Mouse (Mus musculus): ENCODE results near the gene Rbm26. TPM values are rescaled to one million over a fixed set of nuclear protein-coding genes. Genes with fewer than 3 reads are reported as not detected.

Gene Rbm26
- polyA plus RNA-seq, 1 experiment = 27.3 TPM

- Histone ChIP-seq H3K4me1 (replicated peaks; ENCODE audit: control insufficient read depth, insufficient read depth, low read length) (no peaks in the 10 kb centered on the region), H3K27ac (ENCODE audit: control insufficient read depth, insufficient read depth, low read length) (no peak overlapping the region), H3K36me3 (ENCODE audit: control insufficient read depth, insufficient read depth, low read length) (no peaks in the 10 kb centered on the region), H3K27me3 (ENCODE audit: control insufficient read depth, insufficient read depth, low read length) (no peaks in the 10 kb centered on the region), H3K4me3 (ENCODE audit: control insufficient read depth, insufficient read depth, low read length) (no peak overlapping the region)
- no peak for DNase-seq
- TF ChIP-seq CTCF (IDR thresholded peaks at IDR 0.05; ENCODE audit: borderline replicate concordance, control insufficient read depth, extremely low read depth, insufficient read depth, low read length, poor library complexity) (no peak), POLR2A (IDR thresholded peaks at IDR 0.05; ENCODE audit: control insufficient read depth, extremely low read depth, insufficient read depth, low read length, poor library complexity) (no peak)
- 88% methylated on average over 5 of the region's 5 CpGs for WGBS
Observed at GRCm38 (mm10) chr14:105068060-105068459, 109.1 kb downstream of the Rbm26 start.

DNA sequence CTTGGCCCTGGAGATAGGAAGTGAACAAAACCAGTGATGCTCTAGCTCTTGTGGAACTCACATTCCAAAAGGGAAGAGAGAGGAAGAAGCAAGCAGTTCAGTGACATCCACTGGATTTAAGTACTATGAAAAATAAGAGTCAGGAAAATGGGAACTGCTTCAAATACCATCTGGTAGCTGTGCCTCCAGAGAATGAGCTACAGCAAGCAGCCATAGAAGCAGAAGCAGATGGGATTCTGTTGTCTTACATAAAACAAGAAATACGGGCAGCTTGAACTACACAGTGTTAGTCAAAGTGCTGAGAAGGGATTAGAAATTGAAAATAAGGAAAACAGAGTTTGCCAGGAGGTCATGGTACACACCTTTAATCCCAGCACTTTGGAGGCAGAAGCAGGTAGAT, 112.9 kb downstream of the Rbm26 start:
- H3K36me3 ChIP-seq (ENCODE audit: control insufficient read depth, insufficient read depth, low read length) = no peaks in the 10 kb centered on the region
- no peaks in the 10 kb centered on the region for H3K27me3 ChIP-seq (ENCODE audit: control insufficient read depth, insufficient read depth, low read length)
- 91% methylated on average over 1 of the region's 1 CpGs for WGBS
- no peak overlapping the region for H3K27ac ChIP-seq (ENCODE audit: control insufficient read depth, insufficient read depth, low read length)
- DNase-seq = no peak
- TF ChIP-seq POLR2A (IDR thresholded peaks at IDR 0.05; ENCODE audit: control insufficient read depth, extremely low read depth, insufficient read depth, low read length, poor library complexity) (no peak), CTCF (IDR thresholded peaks at IDR 0.05; ENCODE audit: borderline replicate concordance, control insufficient read depth, extremely low read depth, insufficient read depth, low read length, poor library complexity) (no peak)
- no peaks in the 10 kb centered on the region for H3K4me1 ChIP-seq (replicated peaks; ENCODE audit: control insufficient read depth, insufficient read depth, low read length)
- no peak overlapping the region for H3K4me3 ChIP-seq (ENCODE audit: control insufficient read depth, insufficient read depth, low read length)

GRCm38 (mm10) chr14:105061230-105061629, 115.9 kb downstream of the Rbm26 start:
- Histone ChIP-seq H3K4me3 (ENCODE audit: control insufficient read depth, insufficient read depth, low read length) (no peak overlapping the region), H3K4me1 (replicated peaks; ENCODE audit: control insufficient read depth, insufficient read depth, low read length) (no peaks in the 10 kb centered on the region), H3K27me3 (ENCODE audit: control insufficient read depth, insufficient read depth, low read length) (no peaks in the 10 kb centered on the region), H3K36me3 (ENCODE audit: control insufficient read depth, insufficient read depth, low read length) (no peaks in the 10 kb centered on the region), H3K27ac (ENCODE audit: control insufficient read depth, insufficient read depth, low read length) (no peak overlapping the region)
- DNase-seq = no peak
- TF ChIP-seq POLR2A (IDR thresholded peaks at IDR 0.05; ENCODE audit: control insufficient read depth, extremely low read depth, insufficient read depth, low read length, poor library complexity) (no peak), CTCF (IDR thresholded peaks at IDR 0.05; ENCODE audit: borderline replicate concordance, control insufficient read depth, extremely low read depth, insufficient read depth, low read length, poor library complexity) (no peak)
- WGBS = 81% methylated on average over 2 of the region's 2 CpGs

- no peak overlapping the region for H3K4me3 ChIP-seq (ENCODE audit: control insufficient read depth, insufficient read depth, low read length)
- TF ChIP-seq CTCF (IDR thresholded peaks at IDR 0.05; ENCODE audit: borderline replicate concordance, control insufficient read depth, extremely low read depth, insufficient read depth, low read length, poor library complexity) = no peak
- no peak for TF ChIP-seq POLR2A (IDR thresholded peaks at IDR 0.05; ENCODE audit: control insufficient read depth, extremely low read depth, insufficient read depth, low read length, poor library complexity)
- DNase-seq = no peak
- H3K27me3 ChIP-seq (ENCODE audit: control insufficient read depth, insufficient read depth, low read length) = no peaks in the 10 kb centered on the region
- no peak overlapping the region for H3K27ac ChIP-seq (ENCODE audit: control insufficient read depth, insufficient read depth, low read length)
- no peaks in the 10 kb centered on the region for H3K4me1 ChIP-seq (replicated peaks; ENCODE audit: control insufficient read depth, insufficient read depth, low read length)
- H3K36me3 ChIP-seq (ENCODE audit: control insufficient read depth, insufficient read depth, low read length) = no peaks in the 10 kb centered on the region
Observed at GRCm38 (mm10) chr14:105057934-105058333, 119.2 kb downstream of the Rbm26 start.

Other genes starting within 250 kb of the Rbm26 start
- 57.7 and 59.2 TPM in 2 replicates for gene Ndfip2, start 81.2 kb upstream of the Rbm26 start, polyA plus RNA-seq (2012; rRNA removed)